Mouse (Mus musculus) liver, embryonic 15.5 days (tissue): ENCODE data around the gene Arhgap21. TPM values are rescaled to one million over a fixed set of nuclear protein-coding genes. Genes with fewer than 3 reads are reported as not detected.

Experiments used
- ATAC-seq: fragments of 200-750 bp; cut with Nextera tagmentation; 2 replicates; pipeline ENCODE4 v1.8.0; 2017; ENCODE audit warnings: moderate number of reproducible peaks, mild to moderate bottlenecking, moderate library complexity; ENCODE audit not compliant: insufficient read depth
- H3K27ac ChIP-seq: fragments of 300-500 bp; sonication (generic); replicated peaks from 2 replicates; pipeline ENCODE4 v1.5.1; 2015; ENCODE audit warnings: mild to moderate bottlenecking, inconsistent platforms
- H3K27me3 ChIP-seq: fragments of 300-500 bp; sonication (generic); 2 replicates; pipeline ENCODE4 v1.6.1; 2015; ENCODE audit warnings: mild to moderate bottlenecking, inconsistent platforms
- H3K36me3 ChIP-seq: fragments of 300-500 bp; sonication (generic); replicated peaks from 2 replicates; pipeline ENCODE4 v1.6.1; 2015; ENCODE audit warnings: moderate library complexity, mild to moderate bottlenecking, inconsistent platforms
- H3K4me1 ChIP-seq: fragments of 300-500 bp; sonication (generic); replicated peaks from 2 replicates; pipeline ENCODE4 v1.6.1; 2015; ENCODE audit warnings: inconsistent platforms
- H3K4me2 ChIP-seq: fragments of 300-500 bp; sonication (generic); 2 replicates; pipeline ENCODE4 v1.6.1; 2015; ENCODE audit warnings: moderate library complexity, mild to moderate bottlenecking, inconsistent platforms
- H3K4me3 ChIP-seq: fragments of 300-500 bp; sonication (generic); replicated peaks from 2 replicates; pipeline ENCODE4 v1.5.1; 2015; ENCODE audit warnings: mild to moderate bottlenecking, inconsistent platforms
- H3K9ac ChIP-seq: fragments of 300-500 bp; sonication (generic); 2 replicates; pipeline ENCODE4 v1.6.1; 2015; ENCODE audit warnings: moderate library complexity, mild to moderate bottlenecking, inconsistent platforms
- H3K9me3 ChIP-seq: fragments of 300-500 bp; sonication (generic); replicated peaks from 2 replicates; pipeline ENCODE4 v1.6.1; 2016; ENCODE audit warnings: inconsistent platforms
- WGBS: fragments of 180-500 bp; shearing (Covaris S2); methylation state at CpG from one replicate; pipeline ENCODE4 v1.1.7; 2015; ENCODE audit warnings: mixed read lengths; ENCODE audit not compliant: insufficient replicate concordance; 5-methylcytosine and 5-hydroxymethylcytosine counted together
- polyA plus RNA-seq: library from polyadenylated mRNA; unstranded; fragments of >200 nt; fragmentation: Nextera tagmentation; extraction: Ambion mirVana; gene quantifications from 2 replicates; pipeline ENCODE4 v1.2.1, GENCODE M21; 2015

Arhgap21 gene
- polyA plus RNA-seq, 1 experiment from 2014 or later = 5.8 TPM

DNA sequence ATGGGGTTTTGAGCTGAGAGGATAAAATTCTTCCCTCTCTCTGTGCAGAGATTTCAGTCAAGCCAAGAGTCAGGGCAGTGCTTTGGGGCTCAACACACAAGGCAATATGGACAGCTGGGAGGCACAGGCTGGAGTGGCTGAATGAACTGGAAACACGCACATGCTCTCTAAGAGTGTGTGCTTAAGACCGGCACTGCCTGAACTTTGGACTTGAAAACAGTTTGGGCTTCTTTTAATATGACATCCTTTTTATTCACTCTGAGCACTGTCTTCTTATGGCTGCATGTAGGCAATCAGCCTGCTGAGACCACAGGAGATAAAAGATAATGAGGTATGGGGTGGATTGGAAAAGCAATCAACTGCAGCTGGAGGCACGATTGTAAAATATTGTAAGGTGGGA, 137.8 kb downstream of the Arhgap21 start:
- Histone ChIP-seq H3K4me1 (no peaks in the 10 kb centered on the region), H3K4me2 (no peak overlapping the region), H3K27ac (no peak overlapping the region), H3K9me3 (no peaks in the 10 kb centered on the region), H3K4me3 (no peak overlapping the region), H3K36me3 (no peaks in the 10 kb centered on the region), H3K27me3 (no peaks in the 10 kb centered on the region), H3K9ac (no peak overlapping the region)
- 58% methylated on average over 3 of the region's 3 CpGs for WGBS
- no peak for ATAC-seq

DNA sequence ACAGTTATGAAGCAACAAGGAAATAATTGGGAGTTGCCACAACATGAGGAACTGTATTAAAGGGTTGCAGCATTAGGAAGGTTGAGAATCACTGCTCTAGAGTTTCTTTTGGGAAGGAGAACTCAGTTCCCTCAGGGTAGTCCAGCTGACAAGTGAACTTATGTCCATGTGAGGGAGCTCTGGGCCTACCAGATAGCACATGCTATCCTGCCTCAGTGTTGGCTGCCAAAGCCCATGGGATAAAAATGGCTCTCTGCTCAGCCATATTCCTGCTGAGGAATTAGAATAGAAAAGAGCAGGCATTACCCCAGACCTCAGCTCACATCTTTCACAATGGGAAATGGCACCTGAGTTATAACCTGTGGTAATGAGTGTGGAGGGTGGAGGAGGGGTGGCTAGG, 142.4 kb downstream of the Arhgap21 start:
- Histone ChIP-seq H3K27me3 (no peaks in the 10 kb centered on the region), H3K4me2 (no peak overlapping the region), H3K9me3 (no peaks in the 10 kb centered on the region), H3K27ac (no peak overlapping the region), H3K4me1 (no peaks in the 10 kb centered on the region), H3K4me3 (no peak overlapping the region), H3K9ac (no peak overlapping the region), H3K36me3 (no peaks in the 10 kb centered on the region)
- ATAC-seq = no peak

DNA sequence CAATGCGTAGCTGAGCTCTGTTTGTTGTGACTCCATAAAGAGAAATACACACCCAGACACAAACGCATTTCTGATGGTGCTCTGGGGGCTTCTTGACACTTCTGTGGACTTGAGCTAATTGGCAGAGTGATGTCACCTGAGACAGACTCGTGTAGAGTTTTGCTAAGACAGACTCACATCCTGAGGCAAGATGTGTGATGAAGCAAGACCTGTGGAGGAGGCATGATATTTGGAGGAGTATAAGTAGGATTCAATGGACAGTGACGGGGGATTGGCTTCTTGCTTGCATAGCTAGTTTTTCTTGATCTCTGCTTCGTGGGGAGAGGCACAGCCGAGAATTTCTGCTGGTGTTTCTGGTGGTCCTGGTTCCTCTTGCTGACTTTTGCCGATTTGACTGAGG, 150.5 kb downstream of the Arhgap21 start:
- no peak for ATAC-seq
- Histone ChIP-seq H3K9me3 (no peaks in the 10 kb centered on the region), H3K9ac (no peak overlapping the region), H3K36me3 (no peaks in the 10 kb centered on the region), H3K4me3 (no peak overlapping the region), H3K27ac (no peak overlapping the region), H3K4me2 (no peak overlapping the region), H3K4me1 (no peaks in the 10 kb centered on the region), H3K27me3 (no peaks in the 10 kb centered on the region)
- 53% methylated on average over 7 of the region's 7 CpGs for WGBS

DNA sequence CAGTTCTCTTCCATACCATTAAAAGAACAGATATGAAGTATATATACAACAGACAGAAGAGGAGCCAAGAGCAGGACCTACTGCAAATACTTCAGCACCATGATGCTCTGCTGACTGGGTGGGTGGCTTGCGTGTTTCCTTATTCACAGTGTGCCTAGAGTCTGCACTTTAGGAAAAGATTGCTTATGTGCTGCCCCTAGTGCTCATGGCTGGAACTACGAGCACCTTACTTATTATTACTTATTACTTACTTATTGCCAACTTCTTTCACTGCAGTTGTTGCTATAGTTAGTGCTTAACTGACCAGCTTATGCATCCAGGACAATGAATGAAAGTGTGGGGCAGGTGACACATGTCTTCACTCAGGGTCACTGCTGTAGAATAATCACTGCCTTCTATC, 154.7 kb downstream of the Arhgap21 start:
- WGBS = 58% methylated on average over 2 of the region's 2 CpGs
- no peak overlapping the region for H3K9ac ChIP-seq
- no peak overlapping the region for H3K4me3 ChIP-seq
- no peaks in the 10 kb centered on the region for H3K9me3 ChIP-seq
- no peaks in the 10 kb centered on the region for H3K27me3 ChIP-seq
- no peaks in the 10 kb centered on the region for H3K4me1 ChIP-seq
- no peaks in the 10 kb centered on the region for H3K36me3 ChIP-seq
- H3K4me2 ChIP-seq = no peak overlapping the region
- no peak for ATAC-seq
- no peak overlapping the region for H3K27ac ChIP-seq

DNA sequence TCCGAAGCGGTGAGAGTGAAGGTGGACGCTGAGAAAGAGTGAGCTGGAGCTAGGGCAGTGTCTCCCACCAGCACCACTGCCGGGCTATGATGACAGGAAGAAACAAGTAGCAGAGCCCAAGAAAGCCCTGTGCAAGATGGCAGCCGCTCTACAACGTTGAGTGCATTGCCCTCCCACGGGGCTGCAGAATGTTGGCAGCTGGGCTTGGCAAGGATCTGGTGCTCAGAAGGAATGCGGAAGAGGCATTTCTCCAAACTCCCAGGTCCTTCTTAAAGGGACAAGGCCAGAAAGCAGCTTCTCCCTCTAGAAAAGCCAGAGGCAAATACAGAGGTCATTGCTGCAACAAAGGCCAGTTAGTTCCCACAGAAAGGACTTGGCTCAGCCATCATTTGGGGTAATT, 157.2 kb downstream of the Arhgap21 start:
- Histone ChIP-seq H3K9me3 (no peaks in the 10 kb centered on the region), H3K4me3 (no peak overlapping the region), H3K4me2 (no peak overlapping the region), H3K4me1 (no peaks in the 10 kb centered on the region), H3K27ac (no peak overlapping the region), H3K9ac (no peak overlapping the region), H3K27me3 (no peaks in the 10 kb centered on the region), H3K36me3 (no peaks in the 10 kb centered on the region)
- WGBS = 71% methylated on average over 8 of the region's 8 CpGs
- ATAC-seq = no peak

DNA sequence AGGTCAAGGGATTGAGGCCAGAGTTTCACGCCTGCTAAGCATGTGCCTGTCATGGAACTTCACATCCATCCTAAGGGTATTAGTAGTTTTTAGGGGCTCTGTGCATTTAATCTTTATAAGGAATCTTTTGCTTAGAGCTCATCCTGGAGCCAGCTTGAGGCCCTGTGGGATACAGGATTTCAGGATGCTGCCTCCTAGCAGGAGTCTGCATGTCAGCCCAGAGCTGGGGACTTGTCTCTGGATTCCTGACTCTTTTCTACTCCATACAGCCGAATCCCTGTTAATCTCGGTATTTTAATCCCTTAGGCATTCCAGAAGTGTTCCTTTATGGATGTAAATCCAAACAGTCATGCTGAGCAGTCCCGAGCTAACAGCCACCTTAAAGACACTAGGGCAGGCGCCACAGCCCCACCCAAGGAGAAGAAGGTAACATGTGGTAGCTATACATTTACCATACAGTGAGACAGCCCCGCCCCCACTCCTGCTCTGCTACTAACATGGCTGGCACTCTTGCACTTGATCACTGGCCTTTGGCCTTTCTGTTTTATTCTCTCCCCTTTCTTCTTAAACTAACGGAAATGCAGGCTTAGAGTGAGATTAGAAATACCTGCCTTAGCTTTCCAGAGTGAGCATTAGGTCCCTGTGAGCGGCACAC, 167.3 kb downstream of the Arhgap21 start:
- ATAC-seq = no peak
- no peaks in the 10 kb centered on the region for H3K27me3 ChIP-seq
- H3K36me3 ChIP-seq = no peaks in the 10 kb centered on the region
- H3K4me3 ChIP-seq = no peak overlapping the region
- no peak overlapping the region for H3K27ac ChIP-seq
- no peak overlapping the region for H3K4me2 ChIP-seq
- no peaks in the 10 kb centered on the region for H3K9me3 ChIP-seq
- H3K4me1 ChIP-seq = no peaks in the 10 kb centered on the region
- 59% methylated on average over 8 of the region's 8 CpGs for WGBS
- H3K9ac ChIP-seq = no peak overlapping the region

Other genes with a start within 250 kb of the Arhgap21 start
- not detected in 2 replicates for gene Enkur, start 236.5 kb upstream of the Arhgap21 start, polyA plus RNA-seq
- gene Thnsl1, start 236.8 kb upstream of the Arhgap21 start, polyA plus RNA-seq = 1.5 and 2.1 TPM in 2 replicates